Mouse (Mus musculus) ES-E14 (cell line): ENCODE measurements at regions not wholly inside any gene's neighbourhood (a gene's known extent, or its start where the extent isn't known, plus 50 kb on each side); places are given as distances from the start of the nearest gene placed in this dataset.

Experiments used
- DNase-seq: peaks from one replicate; pipeline ENCODE4 v3.0.0-alpha.2; 2013; ENCODE audit warnings: low read depth, low spot score
- H3K27ac ChIP-seq: 2 replicates; pipeline ENCODE4 v1.5.1; 2012; ENCODE audit warnings: low read depth, mild to moderate bottlenecking, low read length, moderate library complexity, mixed read lengths; ENCODE audit not compliant: poor library complexity, insufficient read depth, severe bottlenecking
- H3K36me3 ChIP-seq: 2 replicates; pipeline ENCODE4 v1.6.1; 2012; ENCODE audit warnings: mild to moderate bottlenecking, low read length, moderate library complexity, mixed read lengths; ENCODE audit not compliant: control insufficient read depth, poor library complexity, insufficient read depth, severe bottlenecking
- H3K4me1 ChIP-seq, 2 experiments: fragments of 150-350 bp in 1 of 2; sonication (generic) in 1 of 2; 2 replicates each; pipeline ENCODE4 v1.6.1; 2012; ENCODE audit warnings: low read length in 2 of 2, mild to moderate bottlenecking in 1 of 2, mixed read lengths in 1 of 2; ENCODE audit not compliant: control insufficient read depth in 2 of 2, insufficient read depth in 2 of 2, poor library complexity in 1 of 2
- H3K4me3 ChIP-seq, 2 experiments: fragments of 150-350 bp in 1 of 2; sonication (generic) in 1 of 2; 2 replicates each; pipeline ENCODE4 v1.5.1; 2012; ENCODE audit warnings: low read length in 2 of 2, low read depth in 1 of 2, mild to moderate bottlenecking in 1 of 2, mixed read lengths in 1 of 2; ENCODE audit not compliant: insufficient read depth in 1 of 2, poor library complexity in 1 of 2, severe bottlenecking in 1 of 2
- H3K9ac ChIP-seq: 2 replicates; pipeline ENCODE4 v1.6.1; 2012; ENCODE audit warnings: low read depth, mild to moderate bottlenecking, low read length, mixed read lengths; ENCODE audit not compliant: poor library complexity, insufficient read depth, severe bottlenecking
- H3K9me3 ChIP-seq: fragments of 150-350 bp; sonication (generic); 2 replicates; pipeline ENCODE4 v1.6.1; 2012; ENCODE audit warnings: low read depth, mild to moderate bottlenecking, low read length; ENCODE audit not compliant: control insufficient read depth, insufficient read depth
- CHD2 ChIP-seq: IDR thresholded peaks from 2 replicates; pipeline ENCODE4 v1.6.1; 2014; ENCODE audit warnings: mild to moderate bottlenecking, low read depth, low read length, inconsistent platforms
- HCFC1 ChIP-seq: IDR thresholded peaks from 2 replicates; pipeline ENCODE4 v1.6.1; 2012; ENCODE audit warnings: low read length, inconsistent platforms, borderline replicate concordance; ENCODE audit not compliant: insufficient read depth
- MAFK ChIP-seq: IDR thresholded peaks from 2 replicates; pipeline ENCODE4 v1.6.1; 2014; ENCODE audit warnings: mild to moderate bottlenecking, low read depth, low read length, inconsistent platforms; ENCODE audit not compliant: insufficient read depth
- ZC3H11A ChIP-seq: IDR thresholded peaks from 2 replicates; pipeline ENCODE4 v1.6.1; 2012; ENCODE audit warnings: low read depth, mild to moderate bottlenecking, inconsistent platforms, low read length, borderline replicate concordance
- ZNF384 ChIP-seq: IDR thresholded peaks from 2 replicates; pipeline ENCODE4 v1.6.1; 2012; ENCODE audit warnings: low read depth, low read length, inconsistent platforms
- in situ Hi-C, 2 experiments: fragments of 600-800 bp; cut with MboI; formaldehyde crosslinking; loops; one replicate each; pipeline ENCODE4 v1.15.1; 2025; ENCODE audit warnings: low sequenced_read_pairs in 2 of 2, inconsistent platforms in 1 of 2; ENCODE audit not compliant: unreplicated experiment in 2 of 2

- in situ Hi-C loops = loop anchor here in 1 of 2 experiments (25.0 kb wide), 1 partner anchor 230 kb away; no protein-coding TSS in a partner anchor
- no peak for DNase-seq
- H3K27ac ChIP-seq = no peak overlapping the region
- no peak overlapping the region for H3K4me3 ChIP-seq
- no peaks in the 10 kb centered on the region for H3K9me3 ChIP-seq
- H3K4me1 ChIP-seq = no peaks in the 10 kb centered on the region
- H3K36me3 ChIP-seq = no peaks in the 10 kb centered on the region
- TF ChIP-seq ZC3H11A (no peak), MAFK (no peak), ZNF384 (no peak), CHD2 (no peak), HCFC1 (no peak)
- no peak overlapping the region for H3K9ac ChIP-seq
Measured at GRCm38 (mm10) chrX:77406896-77407295, 103.9 kb upstream of the Tbl1x start.

DNA sequence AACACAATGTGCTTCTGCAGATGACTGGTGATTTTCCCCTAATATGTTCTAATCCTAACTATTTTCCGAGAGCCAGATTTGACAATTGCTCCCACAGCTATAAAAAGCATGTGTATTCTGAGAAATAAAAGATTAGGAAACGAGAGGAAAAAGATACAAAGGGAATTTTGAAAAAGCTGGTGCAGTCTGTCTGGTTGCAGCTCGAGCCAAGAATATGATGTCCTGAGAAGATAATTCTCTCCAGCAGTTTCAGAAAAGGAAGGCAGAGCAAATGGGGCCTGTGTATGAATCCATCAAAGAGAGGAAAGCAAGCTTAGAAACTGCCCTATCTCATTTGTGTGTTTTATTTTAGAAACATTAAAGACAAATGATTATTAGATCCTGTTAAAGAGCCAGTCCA is 102.9 kb upstream of the Tbl1x start:
- Histone ChIP-seq H3K4me3 (no peak overlapping the region), H3K36me3 (no peaks in the 10 kb centered on the region), H3K4me1 (no peaks in the 10 kb centered on the region), H3K27ac (no peak overlapping the region), H3K9me3 (no peaks in the 10 kb centered on the region), H3K9ac (no peak overlapping the region)
- TF ChIP-seq CHD2 = no peak
- TF ChIP-seq ZNF384 = no peak
- TF ChIP-seq ZC3H11A = no peak
- no peak for TF ChIP-seq HCFC1
- TF ChIP-seq MAFK = no peak
- no peak for DNase-seq
- in situ Hi-C loops = loop anchor here in 1 of 2 experiments (25.0 kb wide), 1 partner anchor 229 kb away; no protein-coding TSS in a partner anchor

DNA sequence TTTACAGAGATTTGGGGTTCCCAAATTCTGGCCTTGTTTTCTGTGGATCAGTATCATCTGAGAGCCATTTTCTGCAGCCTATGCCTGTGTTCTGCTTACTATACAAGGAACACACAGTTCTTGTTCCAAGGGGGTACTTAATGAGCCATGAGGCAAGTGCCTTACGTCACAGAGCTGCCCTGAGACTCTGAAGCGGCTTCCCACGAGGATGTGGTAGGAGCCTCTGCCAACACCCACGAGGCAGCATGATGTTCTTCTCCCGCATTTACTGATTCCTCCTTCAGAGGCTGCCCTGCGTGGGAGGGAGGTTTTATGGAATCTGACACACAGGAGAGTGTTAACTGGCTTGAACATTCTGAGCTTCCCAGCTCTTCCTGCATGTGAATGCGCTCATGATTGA is 101.4 kb upstream of the Tbl1x start:
- H3K4me1 ChIP-seq = no peaks in the 10 kb centered on the region
- in situ Hi-C loops = loop anchor here in 1 of 2 experiments (25.0 kb wide), 1 partner anchor 228 kb away; no protein-coding TSS in a partner anchor
- no peak overlapping the region for H3K9ac ChIP-seq
- no peak overlapping the region for H3K4me3 ChIP-seq
- no peak for DNase-seq
- H3K36me3 ChIP-seq = no peaks in the 10 kb centered on the region
- TF ChIP-seq CHD2 (no peak), MAFK (no peak), HCFC1 (no peak), ZNF384 (no peak), ZC3H11A (no peak)
- no peak overlapping the region for H3K27ac ChIP-seq
- no peaks in the 10 kb centered on the region for H3K9me3 ChIP-seq

GRCm38 (mm10) chrX:77410812-77411211 is 100.0 kb upstream of the Tbl1x start:
- Histone ChIP-seq H3K4me1 (no peaks in the 10 kb centered on the region), H3K9me3 (no peaks in the 10 kb centered on the region), H3K27ac (no peak overlapping the region), H3K4me3 (no peak overlapping the region), H3K36me3 (no peaks in the 10 kb centered on the region), H3K9ac (no peak overlapping the region)
- DNase-seq = no peak
- TF ChIP-seq HCFC1 (no peak), CHD2 (no peak), ZNF384 (no peak), ZC3H11A (no peak), MAFK (no peak)
- in situ Hi-C loops = loop anchor here in 1 of 2 experiments (25.0 kb wide), 1 partner anchor 226 kb away; no protein-coding TSS in a partner anchor

- Histone ChIP-seq H3K9me3 (no peaks in the 10 kb centered on the region), H3K36me3 (no peaks in the 10 kb centered on the region), H3K4me3 (no peak overlapping the region), H3K4me1 (no peaks in the 10 kb centered on the region), H3K27ac (no peak overlapping the region), H3K9ac (no peak overlapping the region)
- in situ Hi-C loops = loop anchor here in 1 of 2 experiments (25.0 kb wide), 1 partner anchor 223 kb away; no protein-coding TSS in a partner anchor
- no peak for TF ChIP-seq ZNF384
- no peak for TF ChIP-seq HCFC1
- TF ChIP-seq ZC3H11A = no peak
- TF ChIP-seq CHD2 = no peak
- TF ChIP-seq MAFK = no peak
- DNase-seq = no peak
Measured at GRCm38 (mm10) chrX:77414156-77414555, 96.7 kb upstream of the Tbl1x start.
